Mouse (Mus musculus): ENCODE measurements around the gene Mtus2. TPM values are rescaled to one million over a fixed set of nuclear protein-coding genes. Genes with fewer than 3 reads are reported as not detected.
A peak's percentile ranks its signal among the peaks of the same experiment; 100 is the strongest.

Mtus2 gene
- polyA plus RNA-seq, 1 experiment from 2014 or later: 39.2 TPM

DNA sequence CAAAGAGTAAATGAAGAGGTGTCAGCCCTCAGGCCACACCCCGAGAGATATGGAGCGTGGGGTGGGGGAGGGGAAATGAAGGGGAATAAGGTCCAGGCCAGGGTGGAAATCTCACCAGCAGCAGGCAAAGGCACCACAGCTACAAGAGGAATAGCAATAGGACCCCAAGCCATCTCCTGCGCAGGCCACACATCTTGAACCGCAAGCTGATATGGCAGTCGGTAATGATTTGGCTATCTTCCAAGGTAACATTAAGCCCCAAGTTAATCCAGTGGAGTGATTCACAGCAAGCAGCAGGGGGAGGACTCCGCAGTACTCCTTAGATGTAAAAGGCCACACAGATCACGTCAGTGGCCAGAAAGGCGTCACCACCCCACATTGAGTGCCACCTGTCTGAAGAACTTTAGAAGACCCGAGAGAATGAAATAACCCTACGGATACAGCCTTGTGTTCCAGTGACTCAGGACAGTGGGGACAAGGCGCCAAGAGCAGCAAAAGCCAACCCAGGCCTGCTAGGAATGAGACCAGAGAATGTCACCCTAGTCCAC is 374.2 kb downstream of the Mtus2 start:
- no peak overlapping the region for H3K27ac ChIP-seq (replicated peaks)
- H3K36me3 ChIP-seq: peaks cover 14% of the 10 kb centered on the region; the same call in 1 of the 2 replicates
- no peak overlapping the region for H3K4me3 ChIP-seq (replicated peaks)
- H3K27me3 ChIP-seq (replicated peaks): no peaks in the 10 kb centered on the region
- no peak overlapping the region for H3K4me2 ChIP-seq
- no peak for ATAC-seq (ENCODE audit: low FRiP score)
- peaks cover 7% of the 10 kb centered on the region for H3K4me1 ChIP-seq
- H3K9ac ChIP-seq (replicated peaks): no peak overlapping the region
- H3K9me3 ChIP-seq (replicated peaks): no peaks in the 10 kb centered on the region
- 80% methylated on average over 11 of the region's 11 CpGs for WGBS

DNA sequence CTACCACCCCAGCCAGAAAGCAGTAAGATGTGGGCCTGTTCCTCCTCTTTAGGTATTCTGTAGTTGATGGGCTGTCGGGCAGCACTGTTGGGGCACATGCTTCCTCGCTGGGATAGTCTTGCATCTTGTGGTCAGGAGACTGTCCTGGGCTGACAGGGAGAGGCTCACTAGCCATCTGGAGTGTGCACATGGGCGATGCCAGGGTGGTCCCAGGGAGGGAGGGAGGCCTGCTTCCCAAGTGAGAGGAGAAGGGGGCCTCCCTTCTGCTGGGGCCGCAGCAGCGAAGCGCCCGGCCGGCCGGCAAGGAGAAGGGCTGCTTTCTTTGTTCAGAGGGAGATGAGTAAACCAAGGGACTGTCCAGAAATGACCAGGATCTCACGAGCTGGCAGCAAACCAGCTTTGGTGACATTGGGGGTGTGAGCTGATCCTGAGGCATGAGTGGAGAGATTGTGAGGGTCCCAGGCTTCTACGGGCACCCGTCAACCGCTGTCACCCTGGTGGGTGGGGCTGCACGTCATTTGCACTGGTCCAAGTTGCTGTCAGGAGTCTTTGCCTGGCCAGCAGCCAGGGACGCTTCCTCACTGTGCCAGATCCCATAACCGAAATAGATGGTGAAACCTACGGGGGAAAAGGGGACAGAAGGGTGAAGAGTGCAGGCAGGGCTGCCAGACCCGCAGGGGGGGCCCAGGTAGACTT is 375.0 kb downstream of the Mtus2 start:
- Histone ChIP-seq H3K36me3 (peaks cover 22% of the 10 kb centered on the region; the same call in 1 of the 2 replicates), H3K9me3 (replicated peaks) (no peaks in the 10 kb centered on the region), H3K4me3 (replicated peaks) (no peak overlapping the region), H3K4me2 (no peak overlapping the region), H3K27ac (replicated peaks) (no peak overlapping the region), H3K9ac (replicated peaks) (no peak overlapping the region), H3K27me3 (replicated peaks) (no peaks in the 10 kb centered on the region), H3K4me1 (peaks cover 7% of the 10 kb centered on the region)
- no peak for ATAC-seq (ENCODE audit: low FRiP score)
- 88% methylated on average over 18 of the region's 18 CpGs for WGBS

DNA sequence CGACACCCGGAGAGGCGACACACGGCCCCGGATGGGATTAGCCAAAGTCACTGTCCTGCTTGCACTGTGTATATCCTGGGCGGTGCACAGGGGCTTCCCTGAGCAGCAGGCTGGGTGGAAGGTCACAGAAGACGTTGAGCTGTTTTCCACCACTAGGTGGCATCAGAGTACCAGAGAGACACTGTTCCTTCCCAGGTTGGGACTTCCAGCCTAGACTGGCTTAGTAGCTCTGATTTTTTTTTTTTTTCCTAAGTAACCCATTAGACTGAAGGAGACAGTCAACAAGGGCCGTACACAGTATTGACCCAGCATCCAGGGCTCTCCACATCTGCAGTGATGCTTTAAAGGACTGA is 375.5 kb downstream of the Mtus2 start:
- peak; percentile 83 for ATAC-seq (ENCODE audit: low FRiP score)
- no peak overlapping the region for H3K9ac ChIP-seq (replicated peaks)
- no peaks in the 10 kb centered on the region for H3K27me3 ChIP-seq (replicated peaks)
- peaks cover 22% of the 10 kb centered on the region; the same call in 1 of the 2 replicates for H3K36me3 ChIP-seq
- H3K4me1 ChIP-seq: peaks cover 7% of the 10 kb centered on the region
- no peaks in the 10 kb centered on the region for H3K9me3 ChIP-seq (replicated peaks)
- H3K4me3 ChIP-seq (replicated peaks): no peak overlapping the region
- H3K4me2 ChIP-seq: no peak overlapping the region
- no peak overlapping the region for H3K27ac ChIP-seq (replicated peaks)
- 34% methylated on average over 8 of the region's 8 CpGs for WGBS

DNA sequence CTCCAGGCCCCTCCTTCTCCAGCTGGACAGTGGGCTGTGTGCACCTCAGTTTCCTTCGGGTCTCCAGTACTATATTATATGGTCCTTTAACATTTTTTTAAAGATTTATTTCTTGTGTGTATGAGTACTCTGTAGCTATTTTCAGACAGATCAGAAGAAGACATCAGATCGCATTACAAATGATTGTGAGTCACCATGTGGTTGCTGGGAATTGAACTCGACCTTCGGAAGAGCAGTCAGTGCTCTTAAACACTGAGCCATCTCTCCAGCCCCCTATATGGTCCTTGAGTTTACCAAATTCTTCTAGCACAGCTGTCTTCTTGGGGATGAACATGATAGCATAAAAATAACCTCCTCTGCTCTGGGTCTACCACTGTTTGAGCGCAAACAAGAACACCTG is 382.0 kb downstream of the Mtus2 start:
- WGBS: 91% methylated on average over 5 of the region's 5 CpGs
- peaks cover 16% of the 10 kb centered on the region; the same call in 1 of the 2 replicates for H3K36me3 ChIP-seq
- H3K4me1 ChIP-seq: peaks cover 10% of the 10 kb centered on the region
- H3K27me3 ChIP-seq (replicated peaks): no peaks in the 10 kb centered on the region
- no peaks in the 10 kb centered on the region for H3K9me3 ChIP-seq (replicated peaks)
- no peak for ATAC-seq (ENCODE audit: low FRiP score)
- no peak overlapping the region for H3K4me3 ChIP-seq (replicated peaks)
- H3K4me2 ChIP-seq: no peak overlapping the region
- H3K9ac ChIP-seq (replicated peaks): no peak overlapping the region
- no peak overlapping the region for H3K27ac ChIP-seq (replicated peaks)

DNA sequence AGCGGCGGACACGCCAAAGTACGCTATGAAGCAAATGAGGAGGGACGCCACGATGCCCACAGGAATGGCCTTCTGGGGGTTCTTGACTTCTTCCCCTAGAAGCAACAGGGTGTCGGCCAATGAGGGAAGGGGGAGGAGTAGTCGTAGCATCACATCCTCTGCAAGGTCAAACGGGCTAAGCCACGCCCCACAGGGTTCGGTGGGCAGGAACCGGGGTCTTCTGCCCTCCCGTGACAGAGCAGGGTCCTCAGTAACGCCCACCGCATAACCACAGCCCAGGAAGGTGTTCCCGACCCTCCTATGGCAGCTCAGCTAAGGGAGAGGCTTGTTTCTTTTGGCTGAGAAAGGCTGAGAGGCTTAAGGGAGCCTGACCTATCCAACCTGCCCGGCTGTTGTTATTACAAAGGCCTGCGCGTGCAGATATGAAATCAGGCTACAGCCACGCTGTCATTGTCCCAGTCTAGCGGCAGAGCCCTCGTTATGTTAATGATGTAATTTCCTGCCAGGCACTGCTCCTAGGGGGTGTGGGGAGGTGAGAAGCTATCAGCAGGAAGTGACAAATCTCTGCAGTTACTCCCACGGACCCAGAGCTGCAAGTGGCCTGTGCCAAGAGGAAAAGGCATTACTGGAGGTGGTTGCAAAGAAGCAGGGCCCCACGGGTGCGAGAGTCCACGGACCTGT is 385.1 kb downstream of the Mtus2 start:
- ATAC-seq (ENCODE audit: low FRiP score): peak; percentile 81
- peaks cover 5% of the 10 kb centered on the region; the same call in 1 of the 2 replicates for H3K36me3 ChIP-seq
- no peaks in the 10 kb centered on the region for H3K9me3 ChIP-seq (replicated peaks)
- peaks cover 10% of the 10 kb centered on the region for H3K4me1 ChIP-seq
- H3K9ac ChIP-seq (replicated peaks): no peak overlapping the region; the same call in 1 of the 2 replicates
- H3K27ac ChIP-seq (replicated peaks): peak overlapping the region; percentile 64
- no peaks in the 10 kb centered on the region for H3K27me3 ChIP-seq (replicated peaks)
- peak overlapping the region; percentile 8; the same call in 1 of the 2 replicates for H3K4me3 ChIP-seq (replicated peaks)
- peak overlapping the region; percentile 44 for H3K4me2 ChIP-seq
- WGBS: 37% methylated on average over 26 of the region's 26 CpGs

DNA sequence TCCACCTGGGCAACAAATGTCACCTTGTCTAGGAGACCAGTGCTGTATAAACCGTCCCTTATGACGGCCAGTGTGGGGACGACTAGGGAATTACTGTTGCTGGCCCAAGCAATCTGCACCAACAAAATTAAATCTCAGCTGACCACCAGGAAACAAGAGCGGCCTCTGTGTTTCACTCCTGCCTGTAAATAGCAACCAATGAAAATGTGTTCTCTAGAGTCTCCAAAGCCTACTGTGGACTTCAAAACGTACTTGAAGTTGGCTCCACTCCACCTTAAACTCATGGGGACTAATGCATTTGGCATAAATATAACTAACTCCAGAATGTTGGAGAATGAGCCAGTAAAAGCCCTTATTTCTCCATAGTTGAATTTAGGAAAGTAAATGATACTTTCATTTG is 387.3 kb downstream of the Mtus2 start:
- no peak for ATAC-seq (ENCODE audit: low FRiP score)
- Histone ChIP-seq H3K27ac (replicated peaks) (no peak overlapping the region), H3K4me2 (no peak overlapping the region), H3K36me3 (peaks cover 5% of the 10 kb centered on the region; the same call in 1 of the 2 replicates), H3K4me1 (peaks cover 14% of the 10 kb centered on the region), H3K9ac (replicated peaks) (no peak overlapping the region), H3K9me3 (replicated peaks) (no peaks in the 10 kb centered on the region), H3K4me3 (replicated peaks) (no peak overlapping the region), H3K27me3 (replicated peaks) (no peaks in the 10 kb centered on the region)
- WGBS: 83% methylated on average over 5 of the region's 5 CpGs

DNA sequence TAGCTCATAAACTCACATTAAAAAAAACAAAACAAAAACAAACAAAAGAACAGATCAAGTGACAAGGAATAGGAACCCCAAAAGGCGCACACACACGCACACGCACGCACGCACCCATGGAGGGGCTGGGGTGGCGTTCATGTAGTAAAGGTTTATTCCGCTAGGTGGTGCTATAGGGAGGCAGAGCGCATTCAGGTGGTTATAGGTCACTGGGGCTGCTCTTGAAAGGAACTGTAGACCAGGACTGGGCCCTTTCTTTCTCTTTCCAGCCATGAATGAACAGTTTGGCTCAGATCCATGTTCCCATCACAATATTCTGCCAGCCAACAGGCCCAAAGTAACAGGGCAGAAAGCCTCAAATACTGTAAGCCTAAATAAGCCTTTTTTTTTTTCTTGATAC is 389.4 kb downstream of the Mtus2 start:
- Histone ChIP-seq H3K36me3 (no peaks in the 10 kb centered on the region), H3K4me1 (peaks cover 20% of the 10 kb centered on the region), H3K4me2 (no peak overlapping the region), H3K27me3 (replicated peaks) (no peaks in the 10 kb centered on the region), H3K4me3 (replicated peaks) (no peak overlapping the region), H3K27ac (replicated peaks) (no peak overlapping the region), H3K9ac (replicated peaks) (no peak overlapping the region), H3K9me3 (replicated peaks) (no peaks in the 10 kb centered on the region)
- ATAC-seq (ENCODE audit: low FRiP score): no peak
- WGBS: 90% methylated on average over 8 of the region's 8 CpGs

DNA sequence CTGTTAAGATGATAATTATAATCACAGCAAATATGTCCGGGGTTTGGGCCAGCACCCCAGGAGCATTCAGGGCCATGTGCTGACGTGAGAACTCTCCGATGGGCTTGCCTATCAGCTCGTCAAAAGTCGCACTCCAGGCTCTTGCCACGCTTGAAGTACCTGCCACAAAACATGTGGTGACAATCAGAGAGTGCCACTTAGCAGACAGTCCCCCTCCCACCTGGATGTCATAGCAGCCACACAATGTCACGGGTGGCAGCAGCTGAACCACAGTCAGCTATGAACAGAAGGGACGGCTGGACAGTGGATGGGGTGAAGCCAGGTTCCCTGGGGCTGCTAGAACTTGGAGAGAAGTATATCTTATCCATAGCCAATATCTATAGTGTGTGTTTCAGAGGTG is 391.0 kb downstream of the Mtus2 start:
- Histone ChIP-seq H3K4me3 (replicated peaks) (no peak overlapping the region), H3K4me1 (0 out of 2 replicates have a peak, but pooled peaks cover 9% of the 10 kb centered on the region), H3K36me3 (no peaks in the 10 kb centered on the region), H3K4me2 (no peak overlapping the region), H3K27me3 (replicated peaks) (no peaks in the 10 kb centered on the region), H3K9me3 (replicated peaks) (no peaks in the 10 kb centered on the region), H3K27ac (replicated peaks) (no peak overlapping the region), H3K9ac (replicated peaks) (no peak overlapping the region)
- WGBS: 77% methylated on average over 8 of the region's 8 CpGs
- no peak for ATAC-seq (ENCODE audit: low FRiP score)

DNA sequence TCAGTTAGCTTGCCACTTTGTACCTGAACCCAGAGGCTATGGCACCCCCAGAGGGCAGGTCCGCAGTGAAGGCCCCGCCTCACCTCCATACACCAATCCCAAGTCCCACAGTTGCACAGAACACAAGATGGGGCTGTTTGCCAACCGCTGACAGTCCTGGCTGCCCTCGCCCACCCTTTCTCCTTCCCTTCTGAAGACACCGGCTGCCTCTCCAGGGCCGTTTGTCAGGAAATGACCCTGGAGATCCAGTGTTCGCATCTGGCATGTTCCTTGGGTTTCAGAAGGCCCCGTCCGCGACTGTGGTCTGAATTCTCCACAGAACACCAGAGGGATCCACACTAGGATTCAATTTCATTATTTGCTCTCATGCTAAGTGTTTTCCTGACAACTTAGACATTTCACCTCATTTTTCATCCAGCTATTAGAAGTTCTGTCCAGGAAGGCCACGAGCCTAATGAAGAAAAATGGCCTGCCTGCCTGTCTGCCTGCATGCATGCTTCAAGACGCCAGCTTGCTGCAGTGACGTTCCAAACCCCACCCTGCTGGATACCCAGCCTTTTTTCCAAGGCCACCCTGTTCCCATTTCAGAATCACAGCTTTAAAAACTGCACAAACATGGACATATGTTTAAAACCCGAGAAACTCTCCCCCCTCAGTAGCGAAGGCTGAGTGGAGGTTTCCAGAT is 392.3 kb downstream of the Mtus2 start:
- Histone ChIP-seq H3K36me3 (no peaks in the 10 kb centered on the region), H3K9me3 (replicated peaks) (no peaks in the 10 kb centered on the region), H3K4me2 (no peak overlapping the region), H3K9ac (replicated peaks) (no peak overlapping the region), H3K4me3 (replicated peaks) (no peak overlapping the region), H3K4me1 (0 out of 2 replicates have a peak, but pooled peaks cover 9% of the 10 kb centered on the region), H3K27ac (replicated peaks) (peak overlapping the region; percentile 51; the same call in 1 of the 2 replicates), H3K27me3 (replicated peaks) (no peaks in the 10 kb centered on the region)
- ATAC-seq (ENCODE audit: low FRiP score): no peak
- 69% methylated on average over 15 of the region's 15 CpGs for WGBS

DNA sequence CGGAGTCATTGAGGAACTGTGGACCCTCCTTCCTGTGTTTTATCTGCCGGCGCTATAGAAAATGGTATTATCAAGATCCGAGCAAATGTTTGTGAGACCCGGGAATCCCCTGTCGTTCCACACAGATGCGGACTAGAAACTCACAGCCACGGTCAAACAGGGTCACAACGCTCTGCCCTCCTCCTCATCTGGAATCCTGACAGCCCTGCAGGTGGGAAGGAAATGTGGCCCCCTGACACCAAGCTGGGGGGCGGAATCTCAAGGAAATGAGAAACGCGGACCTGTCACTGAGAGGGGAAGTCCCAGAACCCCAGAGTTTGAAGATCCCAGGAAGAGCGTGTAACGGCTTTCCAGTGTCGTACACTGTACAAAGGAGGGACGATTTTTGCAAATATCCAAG is 396.3 kb downstream of the Mtus2 start:
- 82% methylated on average over 16 of the region's 16 CpGs for WGBS
- Histone ChIP-seq H3K9ac (replicated peaks) (no peak overlapping the region), H3K4me3 (replicated peaks) (no peak overlapping the region), H3K27ac (replicated peaks) (no peak overlapping the region), H3K36me3 (no peaks in the 10 kb centered on the region), H3K9me3 (replicated peaks) (no peaks in the 10 kb centered on the region), H3K4me2 (no peak overlapping the region), H3K27me3 (replicated peaks) (no peaks in the 10 kb centered on the region), H3K4me1 (0 out of 2 replicates have a peak, but pooled peaks cover 9% of the 10 kb centered on the region)
- no peak for ATAC-seq (ENCODE audit: low FRiP score)

DNA sequence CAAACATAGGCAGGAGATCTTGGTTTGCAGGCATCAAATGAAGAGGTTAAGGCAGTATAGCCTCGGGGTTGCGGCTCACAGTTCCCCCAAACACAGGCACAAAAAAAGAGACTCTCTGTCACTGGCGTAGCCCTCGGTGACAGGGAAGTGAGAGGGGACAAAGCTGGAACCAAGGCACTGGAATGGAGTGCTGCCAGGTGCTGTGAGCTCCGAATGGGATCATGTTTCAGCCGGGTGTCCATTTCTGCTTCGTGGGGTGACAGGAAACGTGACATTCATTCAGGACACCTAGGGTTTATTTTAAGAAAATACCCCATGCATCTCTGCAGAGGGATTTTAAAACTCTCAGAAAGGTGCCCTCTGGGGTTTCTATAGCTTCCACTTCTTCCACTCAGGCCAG is 397.4 kb downstream of the Mtus2 start:
- H3K27me3 ChIP-seq (replicated peaks): no peaks in the 10 kb centered on the region
- 0 out of 2 replicates have a peak, but pooled peaks cover 4% of the 10 kb centered on the region for H3K4me1 ChIP-seq
- H3K4me2 ChIP-seq: no peak overlapping the region
- ATAC-seq (ENCODE audit: low FRiP score): no peak
- H3K9me3 ChIP-seq (replicated peaks): no peaks in the 10 kb centered on the region
- no peak overlapping the region for H3K27ac ChIP-seq (replicated peaks)
- H3K9ac ChIP-seq (replicated peaks): no peak overlapping the region
- 76% methylated on average over 8 of the region's 8 CpGs for WGBS
- no peaks in the 10 kb centered on the region for H3K36me3 ChIP-seq
- no peak overlapping the region for H3K4me3 ChIP-seq (replicated peaks)
